Mouse (Mus musculus) hindlimb bud, embryonic 11.5 days (tissue): ENCODE measurements around the gene Hist1h1t.
"Not testable (repeated sequence)": the region's sequence is repeated elsewhere in the genome, so short reads cannot be mapped to it uniquely, and the experiment has no call there.

Experiments used
- DNase-seq: peaks from one replicate; pipeline ENCODE4 v3.0.0-alpha.2; 2012; ENCODE audit warnings: low read depth, low spot score; ENCODE audit errors: extremely low spot score

The Hist1h1t gene

GRCm38 (mm10) chr13:23695514-23695913 lies at the start of gene Hist1h1t:
Gene Hist1h1t, plus strand, starts transcription at chr13:23695814.
- DNase-seq: no peak

- DNase-seq: no peak
These were observed 35.8 kb upstream of the Hist1h1t start for GRCm38 (mm10) chr13:23659636-23660366.

GRCm38 (mm10) chr13:23662536-23662935 lies 33.1 kb upstream of the Hist1h1t start:
- no peak for DNase-seq

GRCm38 (mm10) chr13:23681990-23682582 lies 13.5 kb upstream of the Hist1h1t start:
- no peak for DNase-seq

GRCm38 (mm10) chr13:23682623-23682946 lies 13.0 kb upstream of the Hist1h1t start:
- no peak for DNase-seq

- not testable (repeated sequence) for DNase-seq
These were observed 12.5 kb upstream of the Hist1h1t start for GRCm38 (mm10) chr13:23682947-23683754.

- DNase-seq: peak; percentile 99
These were observed 11.8 kb upstream of the Hist1h1t start, which contains the start of the genes Hist1h2ac and Hist1h2bc for GRCm38 (mm10) chr13:23683755-23684281. Gene Hist1h2ac, minus strand, starts transcription at chr13:23683948. Gene Hist1h2bc, plus strand, starts transcription at chr13:23684199.

- peak; percentile 89 for DNase-seq
These were observed 11.2 kb upstream of the Hist1h1t start for GRCm38 (mm10) chr13:23684295-23684945.

- peak; percentile 67 for DNase-seq
These were observed 10.3 kb upstream of the Hist1h1t start for GRCm38 (mm10) chr13:23685121-23685861.

- DNase-seq: no peak
These were observed 9.6 kb upstream of the Hist1h1t start for GRCm38 (mm10) chr13:23685966-23686365.

GRCm38 (mm10) chr13:23687181-23687580 lies 8.4 kb upstream of the Hist1h1t start:
- DNase-seq: no peak

GRCm38 (mm10) chr13:23687907-23688306 lies 7.7 kb upstream of the Hist1h1t start:
- no peak for DNase-seq

- DNase-seq: no peak
These were observed 6.7 kb upstream of the Hist1h1t start for GRCm38 (mm10) chr13:23688956-23689355.

- no peak for DNase-seq
These were observed 6.2 kb upstream of the Hist1h1t start for GRCm38 (mm10) chr13:23689459-23689858.

- DNase-seq: no peak
These were observed 1.7 kb upstream of the Hist1h1t start for GRCm38 (mm10) chr13:23693856-23694440.

GRCm38 (mm10) chr13:23694956-23695355 lies 658 bp upstream of the Hist1h1t start:
- DNase-seq: no peak

- no peak for DNase-seq
These were observed 454 bp downstream of the Hist1h1t start for GRCm38 (mm10) chr13:23696061-23696474.

GRCm38 (mm10) chr13:23697491-23698299 lies 2.1 kb downstream of the Hist1h1t start:
- peak; percentile 82 for DNase-seq

- DNase-seq: peak; percentile 99
These were observed 2.7 kb downstream of the Hist1h1t start, which contains the start of gene Hist1h4c for GRCm38 (mm10) chr13:23698300-23698693. Gene Hist1h4c, minus strand, starts transcription at chr13:23698454.
